Mouse (Mus musculus) gastrocnemius, postnatal 10 days (tissue): ENCODE data around the gene Defa2. TPM values are rescaled to one million over a fixed set of nuclear protein-coding genes. Genes with fewer than 3 reads are reported as not detected.
"Not testable (repeated sequence)": the region's sequence is repeated elsewhere in the genome, so short reads cannot be mapped to it uniquely, and the experiment has no call there.

ENCODE experiments used
- DNase-seq: peaks from one replicate; pipeline ENCODE4 v3.0.0; 2021; ENCODE audit warnings: mixed read lengths
- long read RNA-seq, 2 experiments: library from polyadenylated mRNA; stranded (forward); transcript quantifications; one replicate each; pipeline ENCODE4 v2.0.0; 2021
- total RNA-seq, 2 experiments: library from RNA; stranded (reverse); gene quantifications; 2 replicates each; pipeline ENCODE4 v1.2.3; 2021

Gene Defa2
- not detected for total RNA-seq
- long read RNA-seq, experiment 1, result 0 reads
- long read RNA-seq, experiment 2, result 0 reads

GRCm38 (mm10) chr8:21378215-21378614, at the start of gene Defa2:
Gene Defa2 (plus strand): TSS chr8:21378515.
- not testable (repeated sequence) for DNase-seq

GRCm38 (mm10) chr8:21391511-21391910, 13.2 kb downstream of the Defa2 start, which contains the start of gene Defa33:
Gene Defa33 (plus strand): TSS chr8:21391811.
- DNase-seq, result not testable (repeated sequence)

GRCm38 (mm10) chr8:21427111-21427510, 48.8 kb downstream of the Defa2 start, which contains the start of gene Defa36:
Gene Defa36 (plus strand): TSS chr8:21427411.
- DNase-seq, result not testable (repeated sequence)

Other genes with a start within 250 kb of the Defa2 start
- not detected for gene Defa30, start 243.9 kb upstream of the Defa2 start, total RNA-seq
- not detected for gene Defa22, start 216.2 kb upstream of the Defa2 start, total RNA-seq
- not detected for gene Defa31, start 186.9 kb upstream of the Defa2 start, total RNA-seq
- gene Gm15293, start 177.0 kb upstream of the Defa2 start, total RNA-seq, result not detected
- gene Gm15292, start 128.8 kb upstream of the Defa2 start, total RNA-seq, result not detected
- not detected for gene Defa27, start 63.0 kb upstream of the Defa2 start, total RNA-seq
- not detected for gene Defa29, start 51.5 kb upstream of the Defa2 start, total RNA-seq
- not detected for gene Defa33, start 13.3 kb downstream of the Defa2 start, total RNA-seq
- not detected for gene Defa36, start 48.9 kb downstream of the Defa2 start, total RNA-seq
- gene Gm7849, start 78.0 kb downstream of the Defa2 start, total RNA-seq, result not detected
- gene Defa20, start 130.7 kb downstream of the Defa2 start, total RNA-seq, result not detected
- gene Defa32, start 150.5 kb downstream of the Defa2 start, total RNA-seq, result not detected
- not detected for gene Defa37, start 186.9 kb downstream of the Defa2 start, total RNA-seq
- gene Defa28, start 204.5 kb downstream of the Defa2 start, total RNA-seq, result not detected
- gene Gm7861, start 216.0 kb downstream of the Defa2 start, total RNA-seq, result not detected
- gene Defa26, start 239.7 kb downstream of the Defa2 start, total RNA-seq, result not detected